Mouse (Mus musculus): ENCODE measurements at regions not wholly inside any gene's neighbourhood (a gene's known extent, or its start where the extent isn't known, plus 50 kb on each side); places are given as distances from the start of the nearest gene placed in this dataset.

GRCm38 (mm10) chr10:83897558-83897957, 174.9 kb downstream of the 1500009L16Rik start:
- DNase-seq = no peak

- no peak for DNase-seq
Measured at GRCm38 (mm10) chr10:83906751-83907150, 184.1 kb downstream of the 1500009L16Rik start.

- no peak for DNase-seq
Measured at GRCm38 (mm10) chr10:83910649-83911370, 188.1 kb downstream of the 1500009L16Rik start.

GRCm38 (mm10) chr10:83914401-83915132, 191.9 kb downstream of the 1500009L16Rik start:
- DNase-seq = no peak

- DNase-seq = no peak
Measured at GRCm38 (mm10) chr10:83915133-83915730, 192.6 kb downstream of the 1500009L16Rik start.

GRCm38 (mm10) chr10:83926990-83927389, 204.3 kb downstream of the 1500009L16Rik start:
- no peak for DNase-seq

- no peak for DNase-seq
Measured at GRCm38 (mm10) chr10:83927554-83927953, 204.9 kb downstream of the 1500009L16Rik start.

GRCm38 (mm10) chr10:83931758-83932157, 209.1 kb downstream of the 1500009L16Rik start:
- no peak for DNase-seq

GRCm38 (mm10) chr10:83933201-83933600, 210.5 kb downstream of the 1500009L16Rik start:
- DNase-seq = no peak

- DNase-seq = no peak
Measured at GRCm38 (mm10) chr10:83934498-83934897, 211.8 kb downstream of the 1500009L16Rik start.

- no peak for DNase-seq
Measured at GRCm38 (mm10) chr10:83937168-83937567, 214.5 kb downstream of the 1500009L16Rik start.

- no peak for DNase-seq
Measured at GRCm38 (mm10) chr10:83942101-83942500, 219.4 kb downstream of the 1500009L16Rik start.

- no peak for DNase-seq
Measured at GRCm38 (mm10) chr10:83944158-83944557, 221.5 kb downstream of the 1500009L16Rik start.

GRCm38 (mm10) chr10:83944897-83945296, 222.2 kb downstream of the 1500009L16Rik start:
- DNase-seq = no peak

- DNase-seq = no peak
Measured at GRCm38 (mm10) chr10:83945503-83945902, 222.8 kb downstream of the 1500009L16Rik start.

GRCm38 (mm10) chr10:83946186-83947176, 223.8 kb downstream of the 1500009L16Rik start:
- no peak for DNase-seq

- DNase-seq = no peak
Measured at GRCm38 (mm10) chr10:83957118-83957759, 234.6 kb downstream of the 1500009L16Rik start.

- no peak for DNase-seq
Measured at GRCm38 (mm10) chr10:83958397-83958796, 235.7 kb downstream of the 1500009L16Rik start.

- no peak for DNase-seq
Measured at GRCm38 (mm10) chr10:83958826-83959225, 236.2 kb downstream of the 1500009L16Rik start.

- DNase-seq = no peak
Measured at GRCm38 (mm10) chr10:83963232-83963760, 240.6 kb downstream of the 1500009L16Rik start.

- no peak for DNase-seq
Measured at GRCm38 (mm10) chr10:83963779-83964643, 241.3 kb downstream of the 1500009L16Rik start.

All from thymus, postnatal 25 days (tissue).